In genomic region chr6:120603454-120603853, GRCm38 (mm10) we compare ENCODE assay signal across 9 mouse cellular contexts.
DNase-seq lines count a peak whose midpoint lies in the region; ATAC-seq and TF ChIP-seq lines count a peak whose summit lies in the region.
"Had no signal": no experiment of that assay in that cellular context is flagged by ENCODE, and none has a peak within 500 bp of the region (broad histone marks: within the 10 kb centered on the region; RNA-seq: fewer than 3 reads in every experiment).

No protein-coding gene starts in this region.

- TF ChIP-seq POLR2A in heart, adult 2 months (IDR thresholded peaks at IDR 0.05; ENCODE audit: insufficient read depth, low read depth, low read length), result no peak

- H3K27ac ChIP-seq in heart, adult 2 months, result peak overlapping the region; percentile 51
- H3K27ac ChIP-seq in liver, embryonic 13.5 days, result peak overlapping the region; percentile 99
- H3K27ac ChIP-seq: limb, embryonic 13.5 days had no signal

- 59% methylated on average over 2 of the region's 2 CpGs for WGBS in heart, adult 2 months
- WGBS in liver, embryonic 13.5 days (ENCODE audit: insufficient replicate concordance), result 41% methylated on average over 2 of the region's 2 CpGs

- ATAC-seq in liver, embryonic 13.5 days (ENCODE audit: low read depth), result no peak

- no peaks in the 10 kb centered on the region for H3K36me3 ChIP-seq in heart, adult 2 months (ENCODE audit: control insufficient read depth, insufficient read depth, low read length)
- H3K36me3 ChIP-seq in liver, embryonic 13.5 days, result no peaks in the 10 kb centered on the region
- H3K36me3 ChIP-seq in splenic B cell, adult 2 months (ENCODE audit: control insufficient read depth, insufficient read depth, low read length, poor library complexity, severe bottlenecking), result no peaks in the 10 kb centered on the region
- H3K36me3 ChIP-seq: limb, embryonic 13.5 days had no signal

- DNase-seq in heart, adult 2 months, result peak; percentile 38 to 43
- DNase-seq in heart, postnatal 25 days (ENCODE audit: low spot score), result no peak
- DNase-seq in B cell, adult 2 months, result peak; percentile 67 to 69
- DNase-seq in adrenal gland, postnatal 25 days, result peak; percentile 50
- peak; percentile 65 for DNase-seq in liver, embryonic 13.5 days
- peak; percentile 72 for DNase-seq in splenic B cell, adult 2 months (ENCODE audit: low read depth, low spot score)
- DNase-seq in left cerebral cortex, postnatal 36 days (ENCODE audit: low spot score in 2 of 2), result no peak
- no peak for DNase-seq in frontal cortex, postnatal 25 days (ENCODE audit: low spot score in 2 of 2)

- H3K9me3 ChIP-seq in liver, embryonic 13.5 days (replicated peaks), result no peaks in the 10 kb centered on the region
- H3K9me3 ChIP-seq: limb, embryonic 13.5 days had no signal

- no peak overlapping the region for H3K9ac ChIP-seq in heart, adult 2 months (ENCODE audit: low read depth, low read length)
- peak overlapping the region; percentile 70 for H3K9ac ChIP-seq in liver, embryonic 13.5 days
- H3K9ac ChIP-seq: limb, embryonic 13.5 days had no signal

- TF ChIP-seq EP300 in heart, adult 2 months (IDR thresholded peaks at IDR 0.05; ENCODE audit: insufficient read depth, low read depth, low read length), result no peak

- intact Hi-C loops in heart, adult 2 months (cut with DNase I), result loop anchor here (2.0 to 5.0 kb wide), 2 partner anchors 64 to 133 kb away; partner anchors contain the start of gene Cecr2
- intact Hi-C loops in heart, postnatal 25 days (cut with DNase I), result loop anchor here (5.0 kb wide), 1 partner anchor 69 kb away; no protein-coding TSS in a partner anchor
- intact Hi-C loops in left cerebral cortex, postnatal 36 days (cut with DNase I), result no loop called here

- TF ChIP-seq CTCF in heart, adult 2 months (IDR thresholded peaks at IDR 0.05), result peak; percentile 75

- H3K4me2 ChIP-seq in liver, embryonic 13.5 days, result peak overlapping the region; percentile 66
- H3K4me2 ChIP-seq: limb, embryonic 13.5 days had no signal

- peaks cover 4% of the 10 kb centered on the region; the same call in 1 of the 2 replicates for H3K4me1 ChIP-seq in heart, adult 2 months (ENCODE audit: control insufficient read depth, insufficient read depth, low read length)
- peaks cover 83% of the 10 kb centered on the region for H3K4me1 ChIP-seq in liver, embryonic 13.5 days (replicated peaks)
- H3K4me1 ChIP-seq: limb, embryonic 13.5 days had no signal

- H3K27me3 ChIP-seq in heart, adult 2 months (ENCODE audit: control insufficient read depth, insufficient read depth, low read length), result no peaks in the 10 kb centered on the region
- H3K27me3 ChIP-seq in liver, embryonic 13.5 days, result no peaks in the 10 kb centered on the region
- H3K27me3 ChIP-seq in splenic B cell, adult 2 months (ENCODE audit: control insufficient read depth, insufficient read depth, low read length, poor library complexity, severe bottlenecking), result no peaks in the 10 kb centered on the region
- H3K27me3 ChIP-seq: limb, embryonic 13.5 days had no signal

- no peaks in the 10 kb centered on the region for H3K79me2 ChIP-seq in heart, adult 2 months (replicated peaks; ENCODE audit: control insufficient read depth, insufficient read depth, low read length)

- H3K4me3 ChIP-seq in heart, adult 2 months, result no peak overlapping the region
- H3K4me3 ChIP-seq in liver, embryonic 13.5 days (replicated peaks), result peak overlapping the region; percentile 6; the same call in 1 of the 2 replicates
- H3K4me3 ChIP-seq: limb, embryonic 13.5 days had no signal

Comparison
In these comparisons a context has a peak if more than half of its experiments do, and no peak if none do; other contexts are left out.
1. DNase-seq: peak in heart, adult 2 months (2 of 2), B cell, adult 2 months (2 of 2), adrenal gland, postnatal 25 days (single experiment), liver, embryonic 13.5 days (single experiment) and splenic B cell, adult 2 months (single experiment); none in heart, postnatal 25 days (single experiment), left cerebral cortex, postnatal 36 days (0 of 2) and frontal cortex, postnatal 25 days (0 of 2).